Mouse (Mus musculus) liver, embryonic 14.5 days (tissue): ENCODE measurements around the gene Myo1a.

Experiments
- CTCF ChIP-seq: IDR thresholded peaks from 2 replicates; pipeline ENCODE4 v1.5.1; 2016; ENCODE audit warnings: antibody characterized with exemption, low read depth, control low read depth
- EP300 ChIP-seq: IDR thresholded peaks from 2 replicates; pipeline ENCODE4 v1.6.1; 2016; ENCODE audit warnings: antibody characterized with exemption, low read depth

DNA sequence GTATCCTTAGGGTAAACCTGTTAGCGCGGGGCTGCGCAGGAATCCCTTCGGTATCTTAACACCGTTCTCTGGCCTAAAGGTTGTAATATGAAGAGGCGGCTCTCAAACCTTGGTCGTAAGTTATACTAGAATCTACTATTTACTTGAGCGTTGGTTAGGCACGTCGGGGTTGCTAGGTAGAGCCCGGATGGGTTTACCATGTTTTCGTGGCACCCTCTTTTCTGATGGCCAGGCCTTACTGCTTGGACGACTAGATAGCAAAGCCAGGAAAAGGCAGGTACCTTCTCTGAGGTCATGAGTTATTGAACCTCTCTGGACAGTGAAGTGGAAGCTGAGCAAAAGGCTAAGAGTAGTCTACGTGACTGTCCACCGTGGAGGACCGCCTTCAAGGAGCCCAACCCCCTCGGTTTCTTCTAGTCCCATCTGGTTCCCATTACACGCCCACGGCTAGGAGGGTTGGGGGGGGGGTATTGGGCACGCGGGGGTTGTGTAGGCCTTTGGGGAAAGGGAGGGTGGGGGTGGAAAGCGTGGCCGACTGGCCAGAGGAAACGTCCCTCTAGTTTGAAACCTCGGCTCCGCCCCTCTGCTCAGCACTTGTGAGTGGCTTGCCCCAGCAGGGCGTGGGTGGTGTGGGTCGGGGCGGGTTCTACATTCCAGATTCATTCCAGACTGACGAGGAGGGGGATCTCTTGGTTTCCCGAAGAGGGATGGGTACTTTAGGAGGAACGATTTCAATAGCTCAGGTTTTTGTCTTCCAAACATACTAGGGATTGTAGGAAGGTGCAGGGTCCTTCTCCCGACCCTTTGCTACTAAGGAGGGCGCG, 37.5 kb upstream of the Myo1a start:
- TF ChIP-seq CTCF (no peak), EP300 (no peak)
